Mouse (Mus musculus) intestine, postnatal 0 days (tissue): ENCODE data around the gene Tcf7. TPM values are rescaled to one million over a fixed set of nuclear protein-coding genes. Genes with fewer than 3 reads are reported as not detected.

Experiments
- ATAC-seq: fragments of 200-750 bp; cut with Nextera tagmentation; 2 replicates; pipeline ENCODE4 v1.8.0; 2017; ENCODE audit warnings: mild to moderate bottlenecking, moderate TSS enrichment, moderate library complexity
- H3K27ac ChIP-seq: fragments of 300-500 bp; sonication (generic); 2 replicates; pipeline ENCODE4 v1.5.1; 2014; ENCODE audit warnings: mild to moderate bottlenecking, low read depth, low read length, moderate library complexity
- H3K27me3 ChIP-seq: fragments of 300-500 bp; sonication (generic); replicated peaks from 2 replicates; pipeline ENCODE4 v1.6.1; 2014; ENCODE audit warnings: low read length, mixed read lengths; ENCODE audit not compliant: control insufficient read depth, insufficient read depth
- H3K36me3 ChIP-seq: fragments of 300-500 bp; sonication (generic); 2 replicates; pipeline ENCODE4 v1.6.1; 2014; ENCODE audit warnings: mild to moderate bottlenecking, moderate library complexity; ENCODE audit not compliant: control insufficient read depth, insufficient read depth
- H3K4me1 ChIP-seq: fragments of 300-500 bp; sonication (generic); replicated peaks from 2 replicates; pipeline ENCODE4 v1.6.1; 2014; ENCODE audit warnings: antibody characterized with exemption, low read length, mixed read lengths; ENCODE audit not compliant: control insufficient read depth, insufficient read depth
- H3K4me2 ChIP-seq: fragments of 300-500 bp; sonication (generic); replicated peaks from 2 replicates; pipeline ENCODE4 v1.6.1; 2014; ENCODE audit warnings: low read depth, mild to moderate bottlenecking, moderate library complexity
- H3K4me3 ChIP-seq: fragments of 300-500 bp; sonication (generic); 2 replicates; pipeline ENCODE4 v1.5.1; 2014; ENCODE audit warnings: low read depth, low read length
- H3K9ac ChIP-seq: fragments of 300-500 bp; sonication (generic); 2 replicates; pipeline ENCODE4 v1.6.1; 2014; ENCODE audit warnings: mild to moderate bottlenecking, low read depth, low read length
- H3K9me3 ChIP-seq: fragments of 300-500 bp; sonication (generic); 2 replicates; pipeline ENCODE4 v1.6.1; 2016; ENCODE audit warnings: mixed run types; ENCODE audit not compliant: control insufficient read depth
- CTCF ChIP-seq: sonication (generic); IDR thresholded peaks from 2 replicates; pipeline ENCODE4 v1.5.1; 2016; ENCODE audit warnings: low read depth, mild to moderate bottlenecking, control low read depth, antibody characterized with exemption, moderate library complexity
- WGBS: fragments of 180-500 bp; shearing (Covaris S2); extraction: QIAGEN DNeasy Blood & Tissue Kit; methylation state at CpG from one replicate; pipeline ENCODE4 v1.1.7; 2014; 5-methylcytosine and 5-hydroxymethylcytosine counted together
- polyA plus RNA-seq: library from polyadenylated mRNA; unstranded; fragments of >200 nt; fragmentation: Nextera tagmentation; extraction: Ambion mirVana; gene quantifications from 2 replicates; pipeline ENCODE4 v1.2.1, GENCODE M21; 2015

The Tcf7 gene
- polyA plus RNA-seq, 1 experiment from 2014 or later = 3.3 TPM

DNA sequence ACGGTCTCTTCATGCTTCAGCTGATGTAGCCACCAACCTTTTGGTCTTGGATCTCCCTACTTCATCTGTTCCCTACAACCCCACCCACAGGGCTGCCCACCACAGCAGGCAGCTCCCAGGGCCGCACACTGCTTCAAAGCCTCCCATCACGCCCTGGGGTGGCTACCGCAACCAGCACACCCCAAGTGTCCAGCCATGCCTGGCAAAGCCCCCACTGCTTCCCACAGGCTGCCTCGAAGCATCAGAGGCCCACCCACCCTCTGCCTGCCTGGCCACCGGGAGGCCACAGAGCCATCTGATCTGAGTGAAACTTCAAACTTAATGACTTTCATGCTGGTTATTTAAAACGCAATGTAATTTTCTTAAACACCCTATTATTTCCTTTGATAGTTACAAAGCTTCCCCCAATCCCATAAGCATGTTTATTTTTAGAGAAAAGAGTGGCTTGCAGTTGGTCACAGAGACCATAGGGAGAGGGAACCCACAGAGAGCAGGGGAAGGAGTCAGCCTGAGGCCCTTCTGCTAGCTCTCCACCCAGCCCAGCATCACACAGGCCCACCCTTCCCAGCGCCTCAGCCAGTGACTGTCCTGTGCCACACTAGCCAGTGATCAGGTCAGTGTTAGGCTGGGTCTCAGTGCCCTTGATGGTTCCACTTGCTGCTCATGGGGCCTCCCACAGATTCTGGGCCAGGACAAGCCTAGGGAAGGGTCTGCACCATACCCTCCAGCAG is 10.9 kb downstream of the Tcf7 start:
- Histone ChIP-seq H3K9ac (no peak overlapping the region), H3K9me3 (no peaks in the 10 kb centered on the region), H3K4me2 (no peak overlapping the region), H3K27me3 (no peaks in the 10 kb centered on the region), H3K4me1 (peaks cover 10% of the 10 kb centered on the region; the same call in 1 of the 2 replicates), H3K27ac (no peak overlapping the region), H3K4me3 (no peak overlapping the region), H3K36me3 (no peaks in the 10 kb centered on the region; the same call in 1 of the 2 replicates)
- ATAC-seq = no peak
- TF ChIP-seq CTCF = no peak
- WGBS = 86% methylated on average over 8 of the region's 8 CpGs

DNA sequence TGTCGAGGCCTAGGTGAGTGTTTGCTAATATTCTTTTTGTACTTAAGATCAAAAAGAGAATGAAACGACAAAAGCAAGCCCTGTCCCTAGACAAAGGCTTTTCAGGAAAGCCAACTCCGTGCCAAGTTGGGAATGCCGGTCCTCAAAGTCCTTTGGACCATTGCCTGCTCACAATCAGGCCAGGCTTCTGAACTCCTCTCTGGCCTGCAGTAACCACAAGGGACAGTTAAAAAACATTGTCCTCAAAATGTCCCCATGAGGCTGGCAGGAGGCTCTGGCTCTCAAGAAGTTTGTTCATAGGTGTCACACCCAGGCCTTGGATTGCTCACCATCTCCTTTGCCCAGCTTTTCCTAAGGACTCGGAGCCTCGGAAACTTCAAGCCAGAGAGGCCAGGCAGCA is 13.0 kb downstream of the Tcf7 start:
- Histone ChIP-seq H3K4me2 (no peak overlapping the region), H3K4me1 (peaks cover 10% of the 10 kb centered on the region; the same call in 1 of the 2 replicates), H3K9ac (no peak overlapping the region), H3K9me3 (no peaks in the 10 kb centered on the region), H3K27me3 (no peaks in the 10 kb centered on the region), H3K27ac (no peak overlapping the region), H3K4me3 (no peak overlapping the region), H3K36me3 (no peaks in the 10 kb centered on the region; the same call in 1 of the 2 replicates)
- 90% methylated on average over 6 of the region's 6 CpGs for WGBS
- TF ChIP-seq CTCF = no peak
- ATAC-seq = no peak

DNA sequence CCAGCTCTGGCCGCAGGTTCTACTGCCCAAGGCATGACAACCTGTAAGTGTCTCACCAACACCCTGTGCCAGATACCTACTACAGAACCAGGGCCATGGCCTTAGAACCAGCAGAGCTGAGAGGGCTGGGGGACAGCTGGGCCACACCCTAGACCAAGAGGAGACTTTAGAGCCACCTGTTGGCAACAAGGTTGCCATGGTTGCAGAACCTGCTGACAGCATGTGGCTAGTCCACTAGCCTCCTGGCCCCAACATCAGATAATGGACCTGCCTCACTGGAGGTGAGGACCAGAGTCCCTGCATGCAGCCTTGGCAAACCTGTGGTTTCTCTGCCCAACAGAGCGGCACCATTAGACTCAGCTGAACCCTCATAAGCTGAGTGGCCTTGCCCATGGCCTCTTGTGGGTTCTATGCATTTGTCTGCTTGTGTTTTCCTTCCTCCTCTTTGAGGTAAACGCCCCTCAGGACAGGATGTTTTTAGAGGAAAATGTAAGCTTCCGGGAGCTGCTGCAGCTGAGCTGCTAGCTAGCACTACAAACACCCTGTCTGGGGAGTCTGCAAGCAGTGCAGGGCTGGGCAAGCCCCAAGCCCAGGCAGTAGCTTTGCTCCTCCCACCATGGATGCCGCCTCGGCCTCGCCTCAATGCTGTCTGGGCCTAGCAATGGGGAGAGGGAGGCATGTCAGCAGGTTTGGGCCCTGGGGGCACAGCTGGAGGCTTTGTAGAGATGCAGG is 14.5 kb downstream of the Tcf7 start:
- ATAC-seq = peak; percentile 74
- Histone ChIP-seq H3K4me1 (peaks cover 10% of the 10 kb centered on the region; the same call in 1 of the 2 replicates), H3K9ac (no peak overlapping the region), H3K36me3 (no peaks in the 10 kb centered on the region; the same call in 1 of the 2 replicates), H3K9me3 (no peaks in the 10 kb centered on the region), H3K27ac (0 out of 2 replicates have a peak overlapping the region, but pooled peaks have one; percentile 28), H3K27me3 (no peaks in the 10 kb centered on the region), H3K4me3 (no peak overlapping the region), H3K4me2 (no peak overlapping the region)
- TF ChIP-seq CTCF = no peak
- 37% methylated on average over 7 of the region's 7 CpGs for WGBS

DNA sequence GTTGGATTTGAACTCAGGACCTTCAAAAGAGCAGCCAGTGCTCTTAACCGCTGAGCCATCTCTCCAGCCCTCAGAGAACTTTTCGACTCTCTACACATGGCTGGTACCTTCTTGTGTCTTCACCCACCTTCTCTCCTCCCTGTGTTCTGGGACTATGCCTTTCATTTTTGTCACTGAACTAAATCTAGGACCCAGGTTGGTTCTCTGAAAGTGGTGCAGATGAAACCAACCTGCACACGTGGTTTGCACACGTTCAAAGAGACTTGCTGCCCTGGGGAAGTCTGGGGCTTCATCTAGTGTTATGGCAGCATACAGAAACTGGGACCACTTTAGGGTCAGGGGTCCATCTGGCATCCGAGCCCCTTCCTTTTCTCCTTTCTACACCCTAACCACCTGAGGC is 15.5 kb downstream of the Tcf7 start:
- no peak for TF ChIP-seq CTCF
- no peak for ATAC-seq
- no peak overlapping the region for H3K27ac ChIP-seq
- peaks cover 10% of the 10 kb centered on the region; the same call in 1 of the 2 replicates for H3K4me1 ChIP-seq
- H3K4me3 ChIP-seq = no peak overlapping the region
- no peaks in the 10 kb centered on the region; the same call in 1 of the 2 replicates for H3K36me3 ChIP-seq
- H3K9ac ChIP-seq = no peak overlapping the region
- no peaks in the 10 kb centered on the region for H3K9me3 ChIP-seq
- H3K27me3 ChIP-seq = no peaks in the 10 kb centered on the region
- H3K4me2 ChIP-seq = no peak overlapping the region
- WGBS = 86% methylated on average over 5 of the region's 5 CpGs

DNA sequence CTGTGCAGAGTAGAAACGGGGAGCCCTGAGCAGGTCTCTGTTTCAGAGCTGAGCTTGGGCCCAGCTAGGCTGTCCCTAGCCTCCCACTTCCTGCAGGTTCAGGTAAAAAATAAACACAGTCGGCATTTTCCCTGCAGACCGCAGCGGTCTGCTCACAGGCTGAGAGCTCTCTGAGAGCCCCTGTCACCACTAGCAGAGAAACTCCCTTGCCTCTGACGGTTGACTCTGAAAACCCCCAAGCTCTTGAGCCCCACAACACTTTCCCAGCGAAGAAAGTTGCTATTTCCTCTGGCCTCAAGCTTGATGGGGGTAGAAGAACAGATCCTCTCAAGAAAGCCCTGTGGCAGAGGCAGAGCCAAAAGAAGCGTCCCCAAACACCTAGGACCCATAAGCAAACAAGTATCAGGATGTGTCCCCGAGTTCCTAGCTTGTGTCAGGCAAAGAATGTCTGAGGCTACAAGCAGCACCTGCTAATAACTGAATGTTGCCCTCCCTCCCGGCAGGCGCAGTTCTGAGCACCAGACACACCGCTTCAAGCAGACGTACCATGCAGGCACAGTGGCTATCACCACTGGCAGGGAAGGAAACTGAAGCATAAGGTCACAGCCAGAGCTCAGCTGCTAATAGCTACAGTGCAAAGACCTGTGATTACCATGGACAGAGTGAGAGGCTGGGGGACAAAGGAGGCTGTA is 17.1 kb downstream of the Tcf7 start:
- Histone ChIP-seq H3K4me1 (peaks cover 10% of the 10 kb centered on the region; the same call in 1 of the 2 replicates), H3K36me3 (no peaks in the 10 kb centered on the region; the same call in 1 of the 2 replicates), H3K27ac (no peak overlapping the region), H3K9ac (no peak overlapping the region), H3K4me2 (no peak overlapping the region), H3K4me3 (no peak overlapping the region), H3K9me3 (no peaks in the 10 kb centered on the region), H3K27me3 (no peaks in the 10 kb centered on the region)
- TF ChIP-seq CTCF = no peak
- ATAC-seq = no peak
- 41% methylated on average over 12 of the region's 12 CpGs for WGBS

DNA sequence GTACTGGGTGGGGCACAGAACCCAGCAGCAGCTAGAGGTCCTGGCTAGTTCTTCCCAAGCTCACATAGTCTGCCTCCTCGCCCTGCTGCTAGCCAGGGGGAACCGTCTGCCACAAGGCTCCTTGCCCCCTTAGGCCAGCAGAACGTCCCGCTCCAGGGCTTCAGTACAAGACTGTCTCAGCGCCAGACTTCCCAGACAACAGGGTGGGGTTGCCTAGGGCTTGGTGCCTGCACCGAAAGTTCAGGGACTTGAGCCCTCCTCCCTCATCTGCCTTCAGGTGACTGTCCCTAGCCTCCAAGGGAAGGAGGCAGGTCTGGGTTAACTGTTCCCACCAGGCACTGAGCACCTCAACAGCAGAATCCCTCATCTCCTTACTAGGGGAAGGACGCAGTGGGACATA is 17.9 kb downstream of the Tcf7 start:
- Histone ChIP-seq H3K27ac (no peak overlapping the region), H3K4me1 (peaks cover 10% of the 10 kb centered on the region; the same call in 1 of the 2 replicates), H3K4me2 (no peak overlapping the region), H3K9ac (no peak overlapping the region), H3K27me3 (no peaks in the 10 kb centered on the region), H3K36me3 (no peaks in the 10 kb centered on the region; the same call in 1 of the 2 replicates), H3K4me3 (no peak overlapping the region), H3K9me3 (no peaks in the 10 kb centered on the region)
- TF ChIP-seq CTCF = no peak
- no peak for ATAC-seq
- 80% methylated on average over 7 of the region's 7 CpGs for WGBS
